Mouse (Mus musculus) spleen, adult 2 months (tissue): ENCODE measurements around the gene Otor. TPM values are rescaled to one million over a fixed set of nuclear protein-coding genes. Genes with fewer than 3 reads are reported as not detected.

Experiments used
- DNase-seq, 2 experiments: peaks; one replicate each; pipeline versions ENCODE4 v3.0.0 to v3.0.0-alpha.2; 2012 to 2021; ENCODE audit warnings: low spot score in 2 of 2, low read depth in 1 of 2
- H3K27ac ChIP-seq: fragments of 200-500 bp; 2 replicates; pipeline ENCODE4 v1.5.1; 2012; ENCODE audit warnings: low read length, inconsistent platforms; ENCODE audit not compliant: insufficient read depth
- H3K27me3 ChIP-seq: fragments of 200-500 bp; 2 replicates; pipeline ENCODE4 v1.6.1; 2012; ENCODE audit warnings: mild to moderate bottlenecking, moderate library complexity, low read length, inconsistent platforms; ENCODE audit not compliant: control insufficient read depth, insufficient read depth
- H3K36me3 ChIP-seq: fragments of 200-500 bp; 2 replicates; pipeline ENCODE4 v1.6.1; 2012; ENCODE audit warnings: mild to moderate bottlenecking, low read length, inconsistent platforms; ENCODE audit not compliant: control insufficient read depth, insufficient read depth
- H3K4me1 ChIP-seq: fragments of 200-500 bp; 2 replicates; pipeline ENCODE4 v1.6.1; 2011; ENCODE audit warnings: inconsistent platforms; ENCODE audit not compliant: control insufficient read depth, insufficient read depth, insufficient read length
- H3K4me3 ChIP-seq: fragments of 200-500 bp; 2 replicates; pipeline ENCODE4 v1.5.1; 2011; ENCODE audit warnings: mild to moderate bottlenecking, inconsistent platforms; ENCODE audit not compliant: insufficient read depth, insufficient read length; ENCODE audit errors: extremely low read depth
- CTCF ChIP-seq: fragments of 200-500 bp; IDR thresholded peaks from 2 replicates; pipeline ENCODE4 v1.5.1; 2011; ENCODE audit warnings: mild to moderate bottlenecking, inconsistent platforms; ENCODE audit not compliant: insufficient read depth, insufficient read length, insufficient replicate concordance; ENCODE audit errors: extremely low read depth
- POLR2A ChIP-seq: fragments of 200-500 bp; IDR thresholded peaks from 2 replicates; pipeline ENCODE4 v1.6.1; 2011; ENCODE audit warnings: low read depth, low read length, inconsistent platforms
- WGBS: fragments of 180-500 bp; shearing (Covaris S2); methylation state at CpG from one replicate; pipeline ENCODE4 v1.1.7; 2018; 5-methylcytosine and 5-hydroxymethylcytosine counted together
- polyA plus RNA-seq: library from polyadenylated mRNA; depleted of rRNA; stranded (reverse); fragments of >200 nt; gene quantifications from 2 replicates; pipeline ENCODE4 v1.2.3, GENCODE M21; 2012; rRNA removed

Gene Otor
- polyA plus RNA-seq, 1 experiment: not detected

DNA sequence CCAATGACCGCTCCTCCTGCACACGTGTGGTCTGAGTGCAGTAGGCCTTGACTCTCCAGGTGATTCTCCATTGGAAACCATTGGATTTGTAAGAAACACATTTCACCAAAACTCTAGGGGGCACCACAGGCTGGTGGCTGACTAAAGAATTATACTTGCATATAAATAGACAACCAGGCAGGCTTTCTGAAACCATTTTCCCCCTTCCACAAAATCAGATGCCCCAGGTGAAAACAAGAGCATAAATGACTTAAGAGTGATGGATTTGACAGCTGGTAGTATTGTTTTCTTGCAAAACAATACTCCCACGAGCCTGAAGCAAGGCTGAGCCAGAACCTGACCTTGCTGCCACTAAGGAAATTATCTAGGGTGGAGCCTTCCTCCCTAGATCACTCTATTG lies 39.2 kb downstream of the Otor start:
- no peak for DNase-seq
- Histone ChIP-seq H3K4me3 (no peak overlapping the region), H3K36me3 (no peaks in the 10 kb centered on the region), H3K4me1 (no peaks in the 10 kb centered on the region), H3K27me3 (no peaks in the 10 kb centered on the region), H3K27ac (no peak overlapping the region)
- TF ChIP-seq CTCF: no peak
- TF ChIP-seq POLR2A: no peak
- 62% methylated on average over 3 of the region's 3 CpGs for WGBS

DNA sequence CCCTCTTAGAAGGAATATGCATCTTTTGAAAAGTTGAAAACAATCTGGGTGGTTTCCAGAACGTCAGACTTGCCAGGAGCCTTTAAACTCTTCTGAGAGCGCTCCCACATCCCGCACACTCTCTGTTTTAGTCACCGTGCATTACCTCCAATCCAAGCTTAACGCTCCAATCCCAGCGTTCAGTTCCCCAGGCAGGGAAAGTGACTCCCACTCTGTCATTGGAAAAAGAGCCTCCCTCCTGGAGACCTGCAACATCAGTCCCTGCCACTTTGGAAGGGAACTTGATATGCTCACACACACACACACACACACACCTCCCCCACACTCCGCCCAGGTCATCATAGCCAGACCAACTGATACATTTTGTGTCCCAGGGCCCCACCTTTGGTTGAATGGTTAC lies 39.9 kb downstream of the Otor start:
- 84% methylated on average over 7 of the region's 7 CpGs for WGBS
- Histone ChIP-seq H3K27ac (no peak overlapping the region), H3K4me3 (no peak overlapping the region), H3K27me3 (no peaks in the 10 kb centered on the region), H3K36me3 (no peaks in the 10 kb centered on the region), H3K4me1 (no peaks in the 10 kb centered on the region)
- DNase-seq: no peak
- TF ChIP-seq POLR2A (no peak), CTCF (no peak)

DNA sequence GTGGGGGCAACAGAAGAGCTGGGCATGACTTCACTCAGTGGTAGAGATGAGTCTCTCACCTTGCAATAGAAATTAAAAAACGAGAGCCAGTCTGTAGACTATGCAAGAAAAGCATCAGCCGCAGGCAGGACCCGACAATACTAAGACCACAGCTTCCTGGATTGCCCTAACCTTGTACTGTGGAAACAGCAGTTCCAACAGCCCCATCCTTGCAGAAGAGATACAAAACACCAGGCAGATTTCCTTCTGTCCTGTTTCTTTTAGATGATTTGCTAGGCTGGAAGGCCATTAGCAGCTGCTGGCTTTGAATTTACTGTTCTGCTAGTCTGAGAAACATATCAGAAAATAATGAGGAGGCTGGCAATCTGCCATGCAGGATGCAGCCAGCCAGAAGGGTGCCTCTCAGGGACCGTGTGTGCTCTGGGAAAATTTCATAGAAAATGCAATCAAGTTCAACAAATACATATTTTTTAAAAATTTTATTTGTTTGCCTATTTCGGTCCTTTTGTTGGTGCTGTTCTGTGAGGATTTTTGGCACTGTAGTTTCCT lies 52.9 kb downstream of the Otor start:
- no peak for DNase-seq
- no peaks in the 10 kb centered on the region for H3K4me1 ChIP-seq
- no peaks in the 10 kb centered on the region for H3K27me3 ChIP-seq
- no peak overlapping the region for H3K4me3 ChIP-seq
- no peak overlapping the region for H3K27ac ChIP-seq
- no peak for TF ChIP-seq POLR2A
- TF ChIP-seq CTCF: no peak
- 44% methylated on average over 5 of the region's 5 CpGs for WGBS
- H3K36me3 ChIP-seq: no peaks in the 10 kb centered on the region

Other genes with a start within 250 kb of the Otor start
- 4.6 and 5.6 TPM in 2 replicates for gene Kif16b, start 176.9 kb upstream of the Otor start, polyA plus RNA-seq
- 1.7 and 2.0 TPM in 2 replicates for gene Snrpb2, start 15.4 kb upstream of the Otor start, polyA plus RNA-seq